Mouse (Mus musculus) intestine, embryonic 16.5 days (tissue): ENCODE data around the gene Clec4e. TPM values are rescaled to one million over a fixed set of nuclear protein-coding genes. Genes with fewer than 3 reads are reported as not detected.
"Not testable (repeated sequence)": the region's sequence is repeated elsewhere in the genome, so short reads cannot be mapped to it uniquely, and the experiment has no call there.

Experiments
- ATAC-seq: fragments of 200-750 bp; cut with Nextera tagmentation; 2 replicates; pipeline ENCODE4 v1.8.0; 2017; ENCODE audit warnings: moderate TSS enrichment, moderate library complexity
- H3K27ac ChIP-seq: fragments of 300-500 bp; sonication (generic); 2 replicates; pipeline ENCODE4 v1.5.1; 2014; ENCODE audit warnings: mild to moderate bottlenecking, low read length
- H3K27me3 ChIP-seq: fragments of 300-500 bp; sonication (generic); replicated peaks from 2 replicates; pipeline ENCODE4 v1.6.1; 2014; ENCODE audit warnings: low read length, control low read depth, mixed read lengths; ENCODE audit not compliant: control insufficient read depth, insufficient read depth
- H3K36me3 ChIP-seq: fragments of 300-500 bp; sonication (generic); 2 replicates; pipeline ENCODE4 v1.6.1; 2014; ENCODE audit warnings: low read length, control low read depth; ENCODE audit not compliant: control insufficient read depth, insufficient read depth
- H3K4me1 ChIP-seq: fragments of 300-500 bp; sonication (generic); 2 replicates; pipeline ENCODE4 v1.6.1; 2014; ENCODE audit warnings: low read length, control low read depth, mixed read lengths; ENCODE audit not compliant: control insufficient read depth, insufficient read depth
- H3K4me2 ChIP-seq: fragments of 300-500 bp; sonication (generic); 2 replicates; pipeline ENCODE4 v1.6.1; 2014; ENCODE audit warnings: low read depth, low read length, control low read depth
- H3K4me3 ChIP-seq: fragments of 300-500 bp; sonication (generic); 2 replicates; pipeline ENCODE4 v1.5.1; 2014; ENCODE audit warnings: mild to moderate bottlenecking, low read length
- H3K9ac ChIP-seq: fragments of 300-500 bp; sonication (generic); 2 replicates; pipeline ENCODE4 v1.6.1; 2014; ENCODE audit warnings: low read depth, low read length
- H3K9me3 ChIP-seq: fragments of 300-500 bp; sonication (generic); 2 replicates; pipeline ENCODE4 v1.6.1; 2016; ENCODE audit warnings: low read length, control low read depth; ENCODE audit not compliant: control insufficient read depth
- WGBS: fragments of 180-500 bp; shearing (Covaris S2); extraction: QIAGEN DNeasy Blood & Tissue Kit; methylation state at CpG from one replicate; pipeline ENCODE4 v1.1.7; 2014; 5-methylcytosine and 5-hydroxymethylcytosine counted together
- polyA plus RNA-seq: library from polyadenylated mRNA; unstranded; fragments of >200 nt; fragmentation: Nextera tagmentation; extraction: Ambion mirVana; gene quantifications from 2 replicates; pipeline ENCODE4 v1.2.1, GENCODE M21; 2015

The Clec4e gene
- polyA plus RNA-seq, 1 experiment from 2014 or later = 0.13 TPM

- H3K4me2 ChIP-seq = no peak overlapping the region
- no peak overlapping the region for H3K9ac ChIP-seq
- no peaks in the 10 kb centered on the region for H3K27me3 ChIP-seq
- H3K9me3 ChIP-seq = no peaks in the 10 kb centered on the region
- no peak for ATAC-seq
- no peaks in the 10 kb centered on the region for H3K36me3 ChIP-seq
- WGBS = 72% methylated on average over 5 of the region's 5 CpGs
- H3K4me3 ChIP-seq = no peak overlapping the region
- no peak overlapping the region for H3K27ac ChIP-seq
- no peaks in the 10 kb centered on the region for H3K4me1 ChIP-seq
Observed at GRCm38 (mm10) chr6:123266945-123267344, 22.7 kb downstream of the Clec4e start.

- Histone ChIP-seq H3K4me2 (no peak overlapping the region), H3K9me3 (no peaks in the 10 kb centered on the region), H3K9ac (no peak overlapping the region), H3K36me3 (no peaks in the 10 kb centered on the region), H3K4me1 (no peaks in the 10 kb centered on the region), H3K4me3 (no peak overlapping the region), H3K27ac (no peak overlapping the region), H3K27me3 (no peaks in the 10 kb centered on the region)
- ATAC-seq = no peak
- WGBS = 86% methylated on average over 4 of the region's 4 CpGs
Observed at GRCm38 (mm10) chr6:123265809-123266208, 23.9 kb downstream of the Clec4e start.

- no peak overlapping the region for H3K4me2 ChIP-seq
- no peaks in the 10 kb centered on the region for H3K4me1 ChIP-seq
- ATAC-seq = no peak
- no peak overlapping the region for H3K9ac ChIP-seq
- H3K9me3 ChIP-seq = no peaks in the 10 kb centered on the region
- H3K27ac ChIP-seq = no peak overlapping the region
- H3K4me3 ChIP-seq = no peak overlapping the region
- WGBS = 93% methylated on average over 3 of the region's 3 CpGs
- no peaks in the 10 kb centered on the region for H3K36me3 ChIP-seq
- H3K27me3 ChIP-seq = no peaks in the 10 kb centered on the region
Observed at GRCm38 (mm10) chr6:123264194-123264593, 25.5 kb downstream of the Clec4e start.

- H3K4me3 ChIP-seq = no peak within 1 kb of the TSS
- no peaks in the 10 kb centered on the region for H3K4me1 ChIP-seq
- H3K27ac ChIP-seq = no peak within 1 kb of the TSS
- H3K27me3 ChIP-seq = no peaks in the 10 kb centered on the region
- H3K9ac ChIP-seq = no peak within 1 kb of the TSS
- H3K36me3 ChIP-seq = no peaks in the 10 kb centered on the region
- WGBS = 63% methylated on average over 4 of the region's 4 CpGs
- no peak for ATAC-seq
- H3K9me3 ChIP-seq = no peaks in the 10 kb centered on the region
- no peak within 1 kb of the TSS for H3K4me2 ChIP-seq
Observed at GRCm38 (mm10) chr6:123261555-123262161, 28.0 kb downstream of the Clec4e start, which contains the start of gene Clec4d. Gene Clec4d, plus strand, starts transcription at chr6:123262111.

GRCm38 (mm10) chr6:123260868-123261267, 28.8 kb downstream of the Clec4e start:
- Histone ChIP-seq H3K9ac (no peak overlapping the region), H3K27ac (no peak overlapping the region), H3K27me3 (no peaks in the 10 kb centered on the region), H3K9me3 (no peaks in the 10 kb centered on the region), H3K4me2 (no peak overlapping the region), H3K36me3 (no peaks in the 10 kb centered on the region), H3K4me3 (no peak overlapping the region), H3K4me1 (no peaks in the 10 kb centered on the region)
- 78% methylated on average over 1 of the region's 1 CpGs for WGBS
- no peak for ATAC-seq

GRCm38 (mm10) chr6:123259889-123260603, 29.6 kb downstream of the Clec4e start:
- H3K27me3 ChIP-seq = no peaks in the 10 kb centered on the region
- 82% methylated on average over 4 of the region's 4 CpGs for WGBS
- no peak overlapping the region for H3K4me3 ChIP-seq
- ATAC-seq = no peak
- H3K9me3 ChIP-seq = no peaks in the 10 kb centered on the region
- no peaks in the 10 kb centered on the region for H3K36me3 ChIP-seq
- no peak overlapping the region for H3K4me2 ChIP-seq
- no peak overlapping the region for H3K27ac ChIP-seq
- no peak overlapping the region for H3K9ac ChIP-seq
- no peaks in the 10 kb centered on the region for H3K4me1 ChIP-seq

- Histone ChIP-seq H3K4me3 (no peak overlapping the region), H3K4me2 (no peak overlapping the region), H3K36me3 (no peaks in the 10 kb centered on the region), H3K27ac (no peak overlapping the region), H3K9ac (no peak overlapping the region), H3K4me1 (no peaks in the 10 kb centered on the region), H3K27me3 (no peaks in the 10 kb centered on the region), H3K9me3 (no peaks in the 10 kb centered on the region)
- 66% methylated on average over 3 of the region's 3 CpGs for WGBS
- no peak for ATAC-seq
Observed at GRCm38 (mm10) chr6:123258946-123259345, 30.7 kb downstream of the Clec4e start.

- H3K9ac ChIP-seq = no peak overlapping the region
- no peaks in the 10 kb centered on the region for H3K27me3 ChIP-seq
- no peak overlapping the region for H3K4me2 ChIP-seq
- H3K27ac ChIP-seq = no peak overlapping the region
- ATAC-seq = no peak
- no peaks in the 10 kb centered on the region for H3K36me3 ChIP-seq
- no peaks in the 10 kb centered on the region for H3K4me1 ChIP-seq
- no peaks in the 10 kb centered on the region for H3K9me3 ChIP-seq
- no peak overlapping the region for H3K4me3 ChIP-seq
Observed at GRCm38 (mm10) chr6:123252735-123253134, 36.9 kb downstream of the Clec4e start.

GRCm38 (mm10) chr6:123248862-123249261, 40.8 kb downstream of the Clec4e start:
- H3K4me1 ChIP-seq, H3K27ac ChIP-seq, H3K36me3 ChIP-seq, H3K9ac ChIP-seq, H3K4me2 ChIP-seq, H3K9me3 ChIP-seq, H3K4me3 ChIP-seq, H3K27me3 ChIP-seq, ATAC-seq: not testable (repeated sequence)
- WGBS = 81% methylated on average over 2 of the region's 2 CpGs
